Mouse (Mus musculus): ENCODE measurements at regions not wholly inside any gene's neighbourhood (a gene's known extent, or its start where the extent isn't known, plus 50 kb on each side); places are given as distances from the start of the nearest gene placed in this dataset.

- TF ChIP-seq CTCF (IDR thresholded peaks at IDR 0.05) (no peak), EP300 (IDR thresholded peaks at IDR 0.05) (no peak)
Measured at GRCm38 (mm10) chr16:42499514-42499913, 159.1 kb upstream of the Gap43 start.
